Mouse (Mus musculus): ENCODE data around the gene Slmap. TPM values are rescaled to one million over a fixed set of nuclear protein-coding genes. Genes with fewer than 3 reads are reported as not detected.

Slmap gene
- total RNA-seq, 2 experiments from 2014 or later, result 65.4 to 115 TPM

GRCm38 (mm10) chr14:26491150-26491549 lies 43.6 kb downstream of the Slmap start:
- TF ChIP-seq CTCF (IDR thresholded peaks at IDR 0.05), result peak; percentile 82
- Histone ChIP-seq H3K27ac (no peak overlapping the region), H3K4me3 (no peak overlapping the region)
- intact Hi-C loops (cut with DNase I), result loop anchor here (2.0 to 5.0 kb wide), 2 partner anchors 94 to 111 kb away; no protein-coding TSS in a partner anchor
- peak; percentile 80 for DNase-seq

DNA sequence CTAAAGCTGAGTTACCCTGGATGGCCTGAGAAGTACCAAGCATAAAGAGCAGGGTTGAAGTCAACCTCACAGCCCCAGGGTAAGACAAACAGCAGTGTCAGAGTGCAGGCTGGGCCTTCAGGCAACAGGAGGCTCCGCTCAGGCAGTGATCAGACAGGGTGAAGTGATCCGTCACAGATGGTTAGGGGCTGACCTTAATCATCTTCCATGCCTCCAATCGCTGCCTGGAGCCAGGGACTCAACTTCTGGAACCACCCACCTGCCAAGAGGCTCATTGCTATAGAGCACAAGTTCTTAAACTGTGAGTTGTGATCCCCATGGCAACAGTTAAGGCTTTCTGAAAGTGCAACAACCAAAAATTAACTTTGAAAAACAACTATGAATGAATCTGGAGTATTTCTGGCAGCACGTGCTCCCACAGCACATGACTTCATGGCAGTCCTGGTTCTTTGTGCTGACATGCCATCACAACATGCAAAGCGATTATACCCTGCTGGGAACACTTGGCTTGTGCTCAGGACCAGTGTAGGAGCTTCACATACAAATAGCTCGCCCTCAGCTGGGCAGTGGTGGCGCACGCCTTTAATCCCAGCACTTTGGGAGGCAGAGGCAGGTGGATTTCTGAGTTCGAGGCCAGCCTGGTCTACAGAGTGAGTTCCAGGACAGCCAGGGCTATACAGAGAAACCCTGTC lies 46.3 kb downstream of the Slmap start:
- DNase-seq, result no peak
- Histone ChIP-seq H3K27ac (peak overlapping the region; percentile 43; the same call in 1 of the 2 replicates), H3K4me3 (no peak overlapping the region)
- TF ChIP-seq CTCF (IDR thresholded peaks at IDR 0.05), result no peak
- intact Hi-C loops (cut with DNase I), result loop anchor here (2.0 kb wide), 1 partner anchor 150 kb away; the partner anchor contains the start of gene Arf4

GRCm38 (mm10) chr14:26486416-26487198 lies 48.1 kb downstream of the Slmap start:
- peak; percentile 65 for TF ChIP-seq CTCF (IDR thresholded peaks at IDR 0.05)
- Histone ChIP-seq H3K4me3 (no peak overlapping the region), H3K27ac (peak overlapping the region; percentile 16; the same call in 1 of the 2 replicates)
- intact Hi-C loops (cut with DNase I), result no loop called here
- no peak for DNase-seq

- Histone ChIP-seq H3K4me3 (no peak overlapping the region), H3K27ac (no peak overlapping the region)
- TF ChIP-seq CTCF (IDR thresholded peaks at IDR 0.05), result no peak
- intact Hi-C loops (cut with DNase I), result no loop called here
- no peak for DNase-seq
Observed at GRCm38 (mm10) chr14:26481457-26481856, 53.3 kb downstream of the Slmap start.

DNA sequence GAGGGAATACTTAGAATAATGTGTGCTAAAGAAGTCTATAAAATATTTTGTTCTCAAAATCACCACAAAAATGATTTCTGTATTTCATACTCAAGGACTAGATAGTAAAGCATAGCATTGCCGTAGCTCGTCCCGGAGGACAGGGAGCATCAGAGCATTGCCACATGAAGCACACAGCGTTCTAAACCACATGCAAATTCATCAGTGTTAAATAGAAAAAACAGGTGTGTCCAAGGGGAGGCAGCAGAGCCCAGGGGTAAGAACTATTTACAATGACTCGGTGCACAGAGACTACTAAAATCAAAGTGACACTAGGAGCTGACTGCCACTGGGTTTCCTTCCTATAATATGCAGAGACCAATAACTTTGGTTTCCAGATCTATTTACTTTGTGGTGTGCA lies 57.0 kb downstream of the Slmap start:
- no peak for DNase-seq
- H3K27ac ChIP-seq, result no peak overlapping the region
- TF ChIP-seq CTCF (IDR thresholded peaks at IDR 0.05), result no peak
- intact Hi-C loops (cut with DNase I), result no loop called here
- H3K4me3 ChIP-seq, result no peak overlapping the region

DNA sequence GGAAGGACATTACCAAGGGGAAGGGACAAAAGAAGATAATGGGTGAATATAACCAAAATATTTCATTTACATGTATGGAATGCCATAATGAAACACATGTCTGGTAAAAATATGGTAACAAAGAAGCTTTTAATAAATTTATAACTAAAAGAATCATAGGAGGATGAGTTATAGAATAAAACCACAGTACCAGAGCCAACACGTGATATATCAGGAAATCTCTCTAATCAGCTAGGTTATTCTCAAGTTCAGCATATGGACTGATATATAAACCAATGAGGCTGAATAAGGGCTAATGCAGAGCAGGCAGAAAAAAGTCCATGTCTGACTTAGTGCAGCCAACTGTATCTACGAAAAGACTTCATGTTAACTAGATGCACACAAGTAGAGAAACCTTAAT lies 58.3 kb downstream of the Slmap start:
- no peak for TF ChIP-seq CTCF (IDR thresholded peaks at IDR 0.05)
- Histone ChIP-seq H3K4me3 (no peak overlapping the region), H3K27ac (no peak overlapping the region)
- no peak for DNase-seq
- intact Hi-C loops (cut with DNase I), result no loop called here

- intact Hi-C loops (cut with DNase I), result no loop called here
- no peak overlapping the region for H3K27ac ChIP-seq
- DNase-seq, result no peak
- H3K4me3 ChIP-seq, result no peak overlapping the region
- TF ChIP-seq CTCF (IDR thresholded peaks at IDR 0.05), result no peak
Observed at GRCm38 (mm10) chr14:26467974-26468373, 66.8 kb downstream of the Slmap start.

- no peak overlapping the region for H3K4me3 ChIP-seq
- H3K27ac ChIP-seq, result no peak overlapping the region
- TF ChIP-seq CTCF (IDR thresholded peaks at IDR 0.05), result no peak; the same call in 1 of the 2 replicates
- intact Hi-C loops (cut with DNase I), result no loop called here
- no peak for DNase-seq
Observed at GRCm38 (mm10) chr14:26466544-26467125, 68.1 kb downstream of the Slmap start.

DNA sequence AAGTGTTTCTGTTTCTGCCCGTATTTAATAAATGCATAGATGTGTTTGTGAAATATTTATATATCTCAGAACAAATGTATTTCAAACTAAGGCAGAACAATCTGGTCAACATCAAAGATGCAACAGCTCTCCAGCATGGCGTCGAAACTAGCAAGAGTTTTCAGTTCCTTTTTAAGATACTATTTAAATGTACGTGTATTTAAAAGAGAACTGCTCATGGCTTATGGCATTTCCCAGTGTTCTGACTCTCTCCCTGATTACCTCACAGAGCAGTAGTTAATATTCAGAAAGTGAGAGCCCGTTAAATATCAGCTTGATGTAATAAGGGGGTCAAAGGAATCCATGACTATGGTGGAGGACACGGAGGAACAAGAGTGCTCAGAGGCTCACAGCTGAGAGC lies 68.8 kb downstream of the Slmap start:
- no peak for TF ChIP-seq CTCF (IDR thresholded peaks at IDR 0.05)
- intact Hi-C loops (cut with DNase I), result no loop called here
- no peak for DNase-seq
- H3K27ac ChIP-seq, result no peak overlapping the region
- H3K4me3 ChIP-seq, result no peak overlapping the region

DNA sequence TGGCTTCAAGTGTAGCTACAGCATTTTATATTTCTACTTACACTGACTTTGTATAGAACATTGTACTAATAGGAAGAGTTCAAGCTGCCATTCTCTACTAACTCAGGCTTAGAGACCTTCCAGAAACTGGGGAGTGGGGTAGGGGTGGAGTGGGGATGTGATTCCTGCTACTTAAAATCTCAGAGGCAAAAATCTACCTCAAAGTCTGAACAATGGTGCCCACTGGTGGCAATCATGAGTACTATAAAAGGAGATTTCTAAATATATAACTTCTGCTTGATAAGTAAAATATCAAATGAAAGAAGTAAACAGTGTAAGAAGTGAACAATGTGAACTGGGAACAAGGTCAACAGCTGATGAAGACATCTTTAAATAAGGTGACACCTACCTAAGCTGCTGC lies 75.2 kb downstream of the Slmap start:
- no peak overlapping the region for H3K27ac ChIP-seq
- peak; percentile 28 for DNase-seq
- intact Hi-C loops (cut with DNase I), result no loop called here
- peak; percentile 68 for TF ChIP-seq CTCF (IDR thresholded peaks at IDR 0.05)
- no peak overlapping the region for H3K4me3 ChIP-seq

DNA sequence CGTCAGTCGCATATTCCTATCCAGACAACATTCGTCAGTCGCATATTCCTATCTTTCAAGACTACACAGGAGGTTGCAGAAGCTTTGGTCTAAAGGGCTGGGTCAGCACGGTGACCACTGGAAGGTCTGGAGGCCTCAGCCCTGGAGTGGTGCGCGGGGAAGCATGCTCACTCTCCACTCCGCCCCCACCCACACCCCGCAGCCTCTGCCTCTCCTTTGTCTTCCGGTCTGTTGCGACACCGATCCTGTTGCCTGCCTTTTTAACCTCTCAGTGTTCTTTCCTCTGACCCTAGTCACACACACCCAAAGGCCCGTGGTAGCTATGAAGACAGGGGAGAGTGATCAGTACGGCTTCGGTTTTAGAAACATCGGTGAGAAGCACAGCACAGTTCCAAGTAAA lies 79.9 kb downstream of the Slmap start:
- DNase-seq, result no peak
- Histone ChIP-seq H3K27ac (no peak overlapping the region), H3K4me3 (no peak overlapping the region)
- no peak for TF ChIP-seq CTCF (IDR thresholded peaks at IDR 0.05)
- intact Hi-C loops (cut with DNase I), result no loop called here

- peak; percentile 74 for DNase-seq
- intact Hi-C loops (cut with DNase I), result no loop called here
- no peak for TF ChIP-seq CTCF (IDR thresholded peaks at IDR 0.05)
- peak overlapping the region; percentile 80 for H3K27ac ChIP-seq
- H3K4me3 ChIP-seq, result peak overlapping the region; percentile 62
Observed at GRCm38 (mm10) chr14:26450036-26450800, 84.5 kb downstream of the Slmap start.

Data from gastrocnemius, adult 2 months (tissue).